Mouse (Mus musculus) granulocyte monocyte progenitor cell, adult 5-6 weeks (primary cell): ENCODE measurements at regions not wholly inside any gene's neighbourhood (a gene's known extent, or its start where the extent isn't known, plus 50 kb on each side); places are given as distances from the start of the nearest gene placed in this dataset.

Experiments used
- ATAC-seq: replicated peaks from 2 replicates; pipeline ENCODE4 v1.8.0; 2016; ENCODE audit warnings: mild to moderate bottlenecking, moderate TSS enrichment, inconsistent platforms; ENCODE audit not compliant: poor library complexity, severe bottlenecking

DNA sequence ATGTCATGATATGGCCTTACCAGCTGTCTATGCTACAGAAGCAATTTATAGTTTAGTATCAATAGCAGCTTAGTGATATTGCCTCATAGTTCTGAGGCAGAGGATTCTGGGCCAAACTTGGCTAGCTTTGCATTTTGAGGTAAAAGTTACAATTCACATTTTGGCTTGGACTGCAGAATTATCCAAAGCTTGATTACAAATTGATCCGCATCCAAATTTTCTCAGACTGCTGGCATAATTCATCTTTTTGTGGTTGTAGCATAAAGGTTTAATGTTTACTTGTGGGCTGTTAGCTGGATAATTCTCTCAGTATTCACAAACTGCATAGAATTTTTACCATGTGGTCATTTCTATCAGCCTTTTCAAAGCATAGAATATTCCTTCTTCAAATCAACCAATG lies 589.9 kb upstream of the Pdcd1 start:
- no peak for ATAC-seq

DNA sequence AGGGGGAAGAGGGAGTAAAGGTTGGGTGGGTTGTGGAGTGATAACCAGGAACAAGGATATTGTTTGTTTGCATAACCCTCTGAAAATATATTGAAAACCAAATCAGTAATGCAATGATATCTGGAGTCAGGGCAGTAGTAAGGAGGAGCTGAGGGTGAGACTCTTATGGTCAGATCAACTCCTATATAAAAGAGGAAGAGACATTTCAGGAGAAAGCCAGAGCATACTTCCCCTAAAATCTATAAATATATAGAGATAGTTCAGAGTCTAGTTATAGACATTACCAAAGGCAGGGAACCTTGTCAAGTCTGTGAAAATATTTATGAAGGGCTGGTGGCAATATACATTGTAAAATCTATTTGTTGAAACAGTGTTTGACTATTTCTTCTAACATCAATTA lies 605.9 kb upstream of the Pdcd1 start:
- ATAC-seq, result peak; percentile 66

DNA sequence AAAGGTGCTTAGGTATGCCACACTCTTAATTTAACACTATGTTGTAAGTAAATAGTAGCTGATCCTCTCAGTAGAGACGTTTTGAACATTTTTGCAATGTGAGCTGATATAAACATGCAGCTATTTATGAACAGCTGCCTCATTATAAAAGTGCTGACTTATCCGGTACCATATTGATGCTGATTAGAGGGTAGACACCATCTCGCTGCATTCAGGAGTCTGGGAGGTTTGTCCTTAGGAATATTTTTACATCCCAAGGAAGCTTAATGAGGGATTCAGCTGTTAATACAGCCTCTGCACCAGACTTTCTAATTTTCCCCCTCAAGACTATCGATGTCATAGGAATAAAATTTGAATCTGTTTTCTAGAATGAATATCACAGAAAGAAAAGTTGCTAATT lies 619.3 kb upstream of the Pdcd1 start:
- no peak for ATAC-seq

DNA sequence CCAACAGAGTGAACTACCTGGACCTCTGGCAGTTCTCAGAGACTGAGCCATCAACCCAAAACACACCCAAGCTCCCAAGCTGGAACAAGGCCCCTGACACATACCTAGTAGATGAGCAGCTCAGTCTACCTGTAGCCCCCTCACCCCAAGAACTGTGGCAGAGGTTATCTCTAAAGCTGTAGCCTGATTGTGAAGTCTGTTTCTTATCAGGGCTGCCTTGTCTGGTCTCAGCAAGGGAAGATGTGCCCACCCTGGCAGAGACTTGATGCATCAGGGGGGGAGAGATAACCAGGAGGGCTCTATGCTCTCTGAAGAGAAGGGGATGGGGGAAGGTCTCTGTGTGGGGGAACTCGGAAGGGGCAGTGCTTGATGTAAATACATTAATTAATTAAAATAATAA lies 612.9 kb upstream of the Fam174a start:
- ATAC-seq, result no peak

DNA sequence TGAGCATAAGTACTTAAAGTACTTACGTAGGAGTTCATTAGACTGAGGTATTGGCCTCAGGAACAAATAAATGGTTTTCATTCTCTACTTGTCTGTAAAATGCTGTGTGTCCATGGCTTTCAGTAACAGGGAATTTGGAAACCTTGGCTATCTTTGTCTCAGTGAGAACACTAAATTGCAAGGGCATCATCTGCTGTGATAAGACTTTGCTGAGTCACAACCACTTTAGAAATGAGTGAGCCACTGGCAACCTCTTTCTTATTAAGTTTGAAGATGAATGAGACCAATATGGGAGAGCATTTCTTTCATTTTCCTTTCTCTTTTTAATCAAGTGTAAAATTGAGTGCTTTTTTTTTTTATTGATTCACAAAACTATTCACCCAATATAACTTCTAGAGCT lies 611.7 kb upstream of the Fam174a start:
- ATAC-seq, result no peak

DNA sequence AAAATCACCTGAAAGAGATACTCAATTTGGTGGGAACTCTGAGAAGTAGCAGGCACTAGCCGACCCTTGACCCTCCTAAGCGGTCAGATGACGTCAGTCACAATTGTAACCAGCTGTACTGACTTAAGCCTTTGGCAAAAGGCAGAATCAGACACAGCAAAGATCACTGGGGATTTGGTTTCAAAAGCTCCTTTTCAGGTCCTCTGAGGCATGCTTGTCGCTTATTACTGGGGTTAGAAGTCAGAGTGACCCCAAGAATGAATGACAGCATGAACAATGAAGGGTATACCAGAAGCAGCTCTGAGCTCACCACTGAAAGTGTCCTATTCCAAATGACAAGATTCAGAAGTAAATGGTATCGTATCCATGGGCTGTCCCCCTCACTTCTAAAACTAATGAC lies 600.6 kb upstream of the Fam174a start:
- no peak for ATAC-seq

DNA sequence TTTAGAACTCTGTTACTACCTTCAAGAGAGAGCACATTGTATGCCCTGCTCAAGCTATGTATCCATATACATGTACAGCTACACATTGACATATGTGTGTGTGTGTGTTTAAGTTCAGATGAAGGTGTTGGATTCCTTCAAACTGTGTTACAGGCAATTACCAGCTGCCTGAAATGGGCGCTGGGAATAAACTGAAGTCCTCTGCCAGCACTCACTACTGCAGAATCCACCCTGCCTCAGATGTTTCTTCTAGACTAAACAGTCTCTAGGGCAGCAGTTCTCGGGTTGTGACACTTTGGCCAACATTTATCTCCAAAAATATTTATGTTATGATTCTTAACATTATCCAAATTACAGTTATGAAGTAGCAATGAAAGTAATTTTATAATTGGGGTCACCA lies 595.7 kb upstream of the Fam174a start:
- ATAC-seq, result no peak

DNA sequence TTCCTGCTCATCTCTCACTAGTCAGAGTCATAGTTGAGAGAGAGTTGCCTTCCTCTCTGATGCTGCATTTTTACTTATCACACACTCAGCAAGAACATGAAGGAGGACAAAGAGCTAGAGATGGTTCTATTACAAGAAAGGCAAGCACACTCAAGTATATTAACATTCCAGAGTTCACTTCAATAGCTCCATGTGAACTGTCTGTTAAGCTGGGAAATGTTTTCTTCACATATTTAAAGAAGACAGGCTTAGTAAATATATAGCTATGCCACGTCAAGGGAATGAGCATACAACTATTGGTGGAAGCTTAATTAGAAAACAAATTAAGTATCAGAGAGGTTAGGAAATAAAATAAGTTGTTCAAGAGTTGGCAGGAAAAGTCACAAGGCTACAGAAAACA lies 559.9 kb upstream of the Fam174a start:
- no peak for ATAC-seq

DNA sequence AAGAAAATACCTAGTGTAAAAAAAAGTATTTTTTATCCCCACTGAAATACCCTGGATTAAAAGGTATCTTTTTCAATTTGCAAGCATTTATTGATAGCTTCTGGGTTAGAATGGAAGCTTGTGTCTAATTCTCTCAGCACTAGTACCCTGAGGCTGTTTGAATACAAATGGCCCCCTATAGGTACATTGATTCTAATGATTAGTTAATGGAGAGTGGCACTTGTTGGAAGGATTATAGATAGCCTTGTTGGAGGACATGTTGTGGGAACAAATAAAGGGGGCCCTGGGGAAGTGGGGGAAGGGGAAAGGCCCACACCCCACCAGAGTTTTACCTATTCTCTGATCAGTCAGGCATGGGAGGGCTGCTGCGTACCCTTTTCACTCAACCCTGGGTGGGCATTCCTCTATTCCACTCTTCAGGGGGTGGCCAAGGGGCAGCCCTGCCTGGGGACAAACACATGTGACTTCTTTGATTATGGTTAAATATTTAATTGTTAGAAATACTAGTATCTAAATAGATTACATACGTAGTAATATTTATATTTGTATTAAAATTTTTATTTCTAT lies 524.3 kb upstream of the Fam174a start:
- no peak for ATAC-seq

DNA sequence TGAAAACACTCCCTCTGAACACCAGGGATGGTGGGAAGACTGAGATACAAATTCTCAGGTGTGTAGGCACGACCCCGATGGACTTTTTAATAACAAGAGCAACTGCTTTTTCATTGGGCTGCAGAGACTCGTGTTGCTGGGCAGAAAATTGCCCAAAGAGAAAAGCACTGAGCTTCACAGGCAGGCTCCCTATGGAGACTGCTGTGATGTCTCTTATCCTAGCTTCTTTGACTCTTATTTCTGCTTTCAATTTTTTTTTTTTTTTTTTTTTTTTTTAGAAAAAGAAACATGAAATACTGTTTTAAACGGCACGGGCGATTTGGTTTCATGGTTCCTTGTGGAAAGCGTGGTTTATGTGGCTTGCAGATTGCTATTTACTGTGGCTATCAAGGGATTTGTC lies 522.8 kb upstream of the Fam174a start:
- ATAC-seq, result no peak

DNA sequence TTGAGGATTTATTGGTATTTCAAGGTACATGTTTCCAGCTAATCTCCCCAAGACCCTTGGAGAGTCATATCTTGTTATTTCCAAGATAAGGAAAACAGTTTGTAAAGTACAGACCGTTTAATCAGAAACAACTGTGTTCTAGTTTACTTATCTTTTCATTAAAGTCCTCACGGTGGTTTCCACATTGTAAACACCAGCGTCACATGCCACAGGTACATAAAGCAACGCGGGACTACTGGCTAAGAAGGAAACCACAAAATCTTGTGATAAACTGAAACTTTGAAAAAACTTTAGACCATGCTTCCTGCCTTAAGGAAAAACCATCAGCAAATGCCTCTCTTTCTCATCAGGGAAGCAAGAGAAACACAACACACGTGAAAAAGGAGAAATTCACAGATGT lies 522.4 kb upstream of the Fam174a start:
- no peak; the same call in 1 of the 2 replicates for ATAC-seq

DNA sequence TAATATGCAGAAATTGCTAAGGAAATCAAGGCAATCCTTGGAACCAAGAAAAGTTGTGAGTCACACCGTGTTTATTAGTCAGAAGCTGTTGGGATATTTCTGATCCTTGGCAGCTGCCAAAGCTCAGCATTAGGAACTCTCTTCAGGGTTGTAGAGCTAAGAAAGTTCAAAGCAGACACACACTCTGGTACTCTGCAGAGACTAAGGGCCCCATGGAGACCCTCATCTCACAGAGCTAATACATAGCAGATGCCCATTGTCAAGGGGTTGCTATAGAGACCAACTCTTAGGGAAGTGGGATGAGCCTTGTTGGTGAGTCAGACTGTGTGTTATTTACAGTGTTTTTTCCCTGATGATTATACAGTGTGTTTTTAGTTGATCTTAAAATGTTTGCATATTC lies 517.4 kb upstream of the Fam174a start:
- no peak for ATAC-seq

DNA sequence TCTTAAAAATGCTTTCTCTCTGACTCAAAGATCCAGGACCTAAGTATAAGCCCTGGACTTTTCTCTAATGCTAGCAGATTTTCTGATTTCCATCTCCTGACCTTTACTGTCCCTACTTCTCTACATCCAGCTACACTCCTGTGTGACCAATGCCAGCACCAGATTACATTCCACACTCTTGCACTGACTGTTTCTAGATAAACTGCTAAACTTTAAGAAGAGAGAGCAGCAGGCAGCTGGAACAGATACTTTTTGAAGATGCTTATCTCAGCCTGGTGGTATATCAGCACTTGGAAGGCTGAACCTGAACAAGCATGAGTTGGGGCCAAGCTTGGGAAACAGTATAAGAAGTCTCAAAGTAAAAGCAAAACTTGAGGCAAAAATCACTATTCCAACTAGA lies 509.7 kb upstream of the Fam174a start:
- ATAC-seq, result no peak

DNA sequence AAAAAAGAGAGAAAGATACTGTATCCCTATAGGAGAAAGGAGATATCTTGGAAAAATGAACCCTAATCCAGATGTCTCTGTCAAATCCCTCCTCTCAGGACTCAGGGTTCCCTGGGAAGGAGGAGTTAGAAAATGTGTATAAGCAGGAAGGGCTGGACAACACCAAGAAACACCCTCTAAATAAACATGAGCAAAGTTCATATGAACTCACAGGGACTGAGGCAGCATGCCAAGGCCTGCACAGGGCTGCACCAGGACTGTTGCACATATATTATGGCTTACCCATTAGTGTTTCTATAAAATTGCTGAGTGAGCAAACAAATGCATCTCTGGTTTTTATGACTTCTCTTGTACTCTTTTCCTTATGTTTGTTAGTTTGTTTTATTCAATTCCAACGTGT lies 508.5 kb upstream of the Fam174a start:
- no peak for ATAC-seq

DNA sequence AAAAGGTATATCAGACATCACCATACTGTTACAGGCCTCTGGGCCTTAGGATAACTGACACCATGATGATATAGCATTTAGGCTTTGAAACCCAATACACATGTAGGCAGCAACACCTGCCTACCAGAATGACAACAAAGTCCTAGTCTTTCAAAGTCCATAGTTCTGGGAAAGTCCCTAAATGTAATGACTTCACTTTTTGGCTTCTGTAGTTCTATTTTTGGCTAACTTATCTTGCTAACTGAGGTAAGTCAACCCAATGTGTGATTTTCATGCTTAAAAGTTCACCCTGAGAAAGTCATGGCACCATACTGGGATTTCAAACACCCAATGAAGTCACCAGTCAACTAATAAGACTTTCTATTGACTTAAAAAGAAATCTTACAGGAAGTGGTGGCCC lies 485.8 kb upstream of the Fam174a start:
- ATAC-seq, result no peak

DNA sequence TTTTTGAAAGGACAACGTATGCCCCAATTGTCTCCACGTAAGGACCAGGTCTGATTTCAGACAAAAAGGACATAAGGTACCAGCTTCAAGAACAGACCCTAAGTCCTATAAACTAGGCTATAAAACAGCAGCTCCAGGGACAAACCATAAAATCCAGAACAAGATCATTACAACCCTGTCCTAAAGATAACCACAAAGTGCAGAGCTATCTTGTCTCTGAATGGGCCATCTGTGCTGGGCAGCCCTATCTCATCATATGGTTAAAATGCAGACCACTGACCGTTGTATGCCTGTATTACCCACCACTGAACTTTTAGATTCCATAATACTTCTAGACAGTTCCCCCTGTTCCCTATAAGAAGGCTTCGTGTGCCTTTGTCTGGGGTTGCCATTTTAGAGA lies 477.4 kb upstream of the Fam174a start:
- no peak for ATAC-seq

DNA sequence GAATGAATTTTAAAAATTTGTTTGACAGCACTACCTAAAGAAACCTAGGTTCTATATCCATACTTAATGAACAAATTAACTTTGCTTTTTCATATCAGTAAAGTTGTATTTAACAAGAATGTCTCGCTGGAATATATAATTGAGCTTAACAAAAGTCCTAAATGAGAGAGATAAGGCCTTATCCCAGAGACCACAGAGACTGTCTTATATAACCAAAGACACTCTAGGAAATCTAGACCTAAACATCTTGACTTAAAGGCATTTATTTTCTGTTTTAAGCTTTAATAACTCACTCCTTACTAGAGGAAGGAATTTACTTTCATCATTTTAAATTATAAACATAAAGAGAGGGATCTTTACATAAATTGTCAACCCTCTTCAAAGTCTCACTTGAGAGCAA lies 461.9 kb upstream of the Fam174a start:
- no peak for ATAC-seq

DNA sequence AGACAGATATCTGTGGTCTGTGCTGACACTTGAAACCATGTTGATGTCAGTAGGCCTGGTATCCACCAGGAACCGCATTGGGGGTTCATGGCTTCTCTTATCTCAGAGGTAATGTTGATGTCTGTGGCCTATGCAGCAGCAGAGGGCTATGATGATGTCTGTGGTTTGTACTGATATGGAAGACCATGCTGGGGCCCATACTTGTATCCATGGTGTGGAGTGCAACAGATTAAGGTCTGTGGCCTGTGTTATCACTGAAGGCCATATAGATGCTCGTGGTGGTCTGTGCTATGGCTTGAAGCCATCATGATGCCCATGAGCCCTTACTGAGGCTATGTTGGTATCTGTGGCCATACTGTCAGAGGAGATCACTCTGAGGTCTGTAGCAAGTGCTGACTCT lies 455.0 kb upstream of the Fam174a start:
- ATAC-seq, result peak; percentile 56

DNA sequence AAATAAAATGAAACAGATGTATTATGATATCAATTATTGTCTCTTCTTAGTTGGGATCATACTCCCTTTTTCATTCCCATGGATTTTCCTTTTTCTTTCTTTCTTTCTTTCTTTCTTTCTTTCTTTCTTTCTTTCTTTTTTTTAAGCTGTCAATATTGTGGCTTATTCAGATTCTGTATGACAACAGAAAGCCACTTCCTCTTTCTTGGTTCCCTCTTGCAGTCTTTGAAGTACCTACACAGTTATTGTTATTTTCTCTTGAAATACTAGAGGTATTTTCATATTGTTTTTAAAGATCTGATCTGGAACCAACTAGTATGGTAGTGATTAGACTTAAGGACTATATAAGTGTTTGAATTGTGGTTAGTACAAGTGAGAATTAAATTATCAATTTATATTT lies 444.6 kb upstream of the Fam174a start:
- ATAC-seq, result peak; percentile 62; the same call in 1 of the 2 replicates

DNA sequence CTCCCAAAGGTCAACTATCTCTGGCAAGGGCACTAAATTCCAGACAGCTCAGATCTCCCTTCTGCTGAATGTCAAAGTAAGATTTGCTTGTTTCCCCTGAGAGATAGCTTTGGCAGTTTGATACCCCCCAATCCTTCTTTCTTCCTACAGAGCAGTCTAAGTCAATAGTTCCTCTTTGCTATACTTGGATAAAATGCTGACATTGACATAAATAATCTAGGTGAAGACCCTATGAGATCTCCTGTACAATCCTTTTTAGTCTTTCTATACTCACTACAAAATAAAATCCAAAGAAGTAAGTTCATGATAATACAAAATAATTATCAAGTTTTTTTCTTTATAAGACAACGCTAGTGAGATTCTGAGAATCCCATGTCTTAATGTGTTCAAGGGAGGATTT lies 432.9 kb upstream of the Fam174a start:
- no peak for ATAC-seq

DNA sequence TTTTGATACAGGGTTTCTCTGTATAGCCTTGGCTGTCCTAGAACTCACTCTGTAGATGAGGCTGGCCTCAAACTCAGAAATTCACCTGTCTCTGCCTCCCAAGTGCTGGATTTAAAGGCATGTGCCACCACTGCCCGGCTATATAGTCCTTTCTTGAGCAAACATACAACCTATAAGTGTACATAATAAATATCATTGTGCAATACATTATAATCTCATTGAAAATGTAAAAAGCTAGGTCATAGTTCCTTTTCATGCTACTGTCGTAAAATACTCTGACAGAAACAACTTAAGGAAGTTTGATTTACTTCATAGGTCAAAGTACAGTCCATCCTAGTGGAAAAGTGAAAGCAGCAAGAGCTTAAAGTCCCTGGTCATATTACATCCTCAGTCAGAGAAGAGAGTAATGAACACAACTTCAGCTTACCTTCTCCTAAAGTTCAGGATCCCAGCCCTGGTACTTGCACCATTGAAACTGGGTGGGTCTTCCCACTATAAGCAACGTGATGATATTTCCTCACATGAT lies 408.4 kb upstream of the Fam174a start:
- no peak for ATAC-seq

DNA sequence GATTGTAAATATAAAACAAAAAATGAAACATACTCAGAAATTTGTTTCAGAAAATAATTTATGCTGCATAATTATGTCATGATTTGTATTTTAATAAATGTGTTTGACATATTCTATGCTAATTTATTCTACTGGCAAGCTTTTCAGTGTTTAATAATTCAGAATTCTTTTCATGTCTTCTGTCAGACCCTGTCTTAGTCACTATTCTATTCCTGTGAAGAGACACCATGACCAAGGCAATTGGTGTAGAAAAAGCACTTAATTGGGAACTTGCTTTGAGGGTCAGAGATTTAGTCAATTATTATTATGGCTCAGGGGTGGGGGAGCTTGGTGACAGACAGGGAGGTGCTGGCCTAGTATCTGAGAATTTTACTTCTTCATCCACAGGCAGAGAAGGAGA lies 402.6 kb upstream of the Fam174a start:
- ATAC-seq, result no peak
